Mouse (Mus musculus) MEL (cell line): ENCODE results near the gene Cab39. TPM values are rescaled to one million over a fixed set of nuclear protein-coding genes. Genes with fewer than 3 reads are reported as not detected.
A peak's percentile ranks its signal among the peaks of the same experiment; 100 is the strongest.

ENCODE experiments used
- DNase-seq: peaks from one replicate; pipeline ENCODE4 v3.0.0; 2011; ENCODE audit warnings: low read depth, low spot score
- H3K27ac ChIP-seq: 2 replicates; pipeline ENCODE4 v1.5.1; 2012; ENCODE audit warnings: low read depth, mild to moderate bottlenecking, control low read depth, low read length, moderate library complexity; ENCODE audit not compliant: control insufficient read depth
- H3K27me3 ChIP-seq, 2 experiments: fragments of 150-350 bp in 1 of 2; sonication (generic) in 1 of 2; 2 replicates each; pipeline ENCODE4 v1.6.1; 2012; ENCODE audit warnings: low read length in 2 of 2, mild to moderate bottlenecking in 2 of 2, improper control_type of control experiment in 1 of 2, moderate library complexity in 1 of 2; ENCODE audit not compliant: insufficient read depth in 2 of 2, control insufficient read depth in 1 of 2
- H3K36me3 ChIP-seq, 2 experiments: 2 replicates each; pipeline ENCODE4 v1.6.1; 2012 to 2014; ENCODE audit warnings: low read length in 2 of 2, improper control_type of control experiment in 1 of 2, inconsistent platforms in 1 of 2, mild to moderate bottlenecking in 1 of 2; ENCODE audit not compliant: insufficient read depth in 2 of 2, control insufficient read depth in 1 of 2
- H3K4me1 ChIP-seq, 2 experiments: fragments of 150-350 bp in 1 of 2; sonication (generic) in 1 of 2; 2 replicates each; pipeline ENCODE4 v1.6.1; 2012; ENCODE audit warnings: low read length in 2 of 2, improper control_type of control experiment in 1 of 2, mild to moderate bottlenecking in 1 of 2; ENCODE audit not compliant: insufficient read depth in 2 of 2, control insufficient read depth in 1 of 2
- H3K4me3 ChIP-seq, 2 experiments: fragments of 150-350 bp in 1 of 2; sonication (generic) in 1 of 2; 2 replicates each; pipeline ENCODE4 v1.5.1; 2012; ENCODE audit warnings: low read depth in 2 of 2, low read length in 2 of 2, mild to moderate bottlenecking in 2 of 2, moderate library complexity in 2 of 2, control low read depth in 1 of 2, improper control_type of control experiment in 1 of 2; ENCODE audit not compliant: control insufficient read depth in 1 of 2, insufficient read depth in 1 of 2
- H3K79me2 ChIP-seq: 2 replicates; pipeline ENCODE4 v1.6.1; 2012; ENCODE audit warnings: mild to moderate bottlenecking, low read length, moderate library complexity; ENCODE audit not compliant: control insufficient read depth, poor library complexity, insufficient read depth
- H3K9ac ChIP-seq: 2 replicates; pipeline ENCODE4 v1.6.1; 2012; ENCODE audit warnings: low read depth, mild to moderate bottlenecking, control low read depth, low read length, moderate library complexity; ENCODE audit not compliant: control insufficient read depth, poor library complexity, severe bottlenecking
- H3K9me3 ChIP-seq: fragments of 150-350 bp; sonication (generic); replicated peaks from 2 replicates; pipeline ENCODE4 v1.6.1; 2012; ENCODE audit warnings: mild to moderate bottlenecking, low read length, improper control_type of control experiment, moderate library complexity; ENCODE audit not compliant: insufficient read depth
- BHLHE40 ChIP-seq: IDR thresholded peaks from 2 replicates; pipeline ENCODE4 v1.6.1; 2012; ENCODE audit warnings: low read depth, mild to moderate bottlenecking, inconsistent platforms, low read length, improper control_type of control experiment, borderline replicate concordance
- CHD1 ChIP-seq: IDR thresholded peaks from 2 replicates; pipeline ENCODE4 v1.6.1; 2012; ENCODE audit warnings: low read depth, mild to moderate bottlenecking, inconsistent platforms, low read length, improper control_type of control experiment
- CHD2 ChIP-seq: IDR thresholded peaks from 2 replicates; pipeline ENCODE4 v1.6.1; 2011; ENCODE audit warnings: low read length, improper control_type of control experiment
- ELF1 ChIP-seq: IDR thresholded peaks from 2 replicates; pipeline ENCODE4 v1.6.1; 2014; ENCODE audit warnings: low read depth, mild to moderate bottlenecking, inconsistent platforms, low read length, improper control_type of control experiment, moderate library complexity
- EP300 ChIP-seq, 2 experiments: IDR thresholded peaks; 2 replicates each; pipeline ENCODE4 v1.6.1; 2011; ENCODE audit warnings: improper control_type of control experiment in 2 of 2, low read length in 2 of 2, low read depth in 1 of 2, mild to moderate bottlenecking in 1 of 2
- ETS1 ChIP-seq: IDR thresholded peaks from 2 replicates; pipeline ENCODE4 v1.6.1; 2012; ENCODE audit warnings: low read depth, mild to moderate bottlenecking, inconsistent platforms, low read length, improper control_type of control experiment, moderate library complexity
- HCFC1 ChIP-seq: IDR thresholded peaks from 2 replicates; pipeline ENCODE4 v1.6.1; 2012; ENCODE audit warnings: low read depth, mild to moderate bottlenecking, inconsistent platforms, low read length, improper control_type of control experiment, moderate library complexity
- JUND ChIP-seq: IDR thresholded peaks from 2 replicates; pipeline ENCODE4 v1.6.1; 2011; ENCODE audit warnings: low read depth, mild to moderate bottlenecking, improper control_type of control experiment, low read length
- MAFK ChIP-seq: IDR thresholded peaks from 2 replicates; pipeline ENCODE4 v1.6.1; 2011; ENCODE audit warnings: low read depth, mild to moderate bottlenecking, low read length, improper control_type of control experiment, borderline replicate concordance
- MAX ChIP-seq: IDR thresholded peaks from 2 replicates; pipeline ENCODE4 v1.6.1; 2011; ENCODE audit warnings: low read length, improper control_type of control experiment
- MAZ ChIP-seq: IDR thresholded peaks from 2 replicates; pipeline ENCODE4 v1.6.1; 2012; ENCODE audit warnings: low read depth, mild to moderate bottlenecking, inconsistent platforms, low read length, improper control_type of control experiment
- MXI1 ChIP-seq: IDR thresholded peaks from 2 replicates; pipeline ENCODE4 v1.6.1; 2011; ENCODE audit warnings: mild to moderate bottlenecking, low read depth, low read length, improper control_type of control experiment
- MYB ChIP-seq: IDR thresholded peaks from 2 replicates; pipeline ENCODE4 v1.6.1; 2011; ENCODE audit warnings: mild to moderate bottlenecking, low read depth, low read length, improper control_type of control experiment
- MYC ChIP-seq: IDR thresholded peaks from 2 replicates; pipeline ENCODE4 v1.6.1; 2011; ENCODE audit warnings: low read depth, mild to moderate bottlenecking, low read length, improper control_type of control experiment, moderate library complexity
- NELFE ChIP-seq: IDR thresholded peaks from 2 replicates; pipeline ENCODE4 v1.6.1; 2011; ENCODE audit warnings: low read depth, low read length, improper control_type of control experiment
- NRF1 ChIP-seq: IDR thresholded peaks from 2 replicates; pipeline ENCODE4 v1.6.1; 2014; ENCODE audit warnings: low read depth, mild to moderate bottlenecking, inconsistent platforms, low read length, improper control_type of control experiment, moderate library complexity; ENCODE audit not compliant: poor library complexity, insufficient read depth, severe bottlenecking
- POLR2A ChIP-seq, 2 experiments: IDR thresholded peaks; 2 replicates each; pipeline ENCODE4 v1.6.1; 2011 to 2012; ENCODE audit warnings: low read length in 2 of 2, mild to moderate bottlenecking in 2 of 2, control low read depth in 1 of 2, improper control_type of control experiment in 1 of 2, low read depth in 1 of 2, moderate library complexity in 1 of 2; ENCODE audit not compliant: control insufficient read depth in 1 of 2, insufficient read depth in 1 of 2, poor library complexity in 1 of 2
- POLR2AphosphoS2 ChIP-seq: IDR thresholded peaks from 2 replicates; pipeline ENCODE4 v1.6.1; 2011; ENCODE audit warnings: low read length, improper control_type of control experiment
- POLR2AphosphoS5 ChIP-seq: IDR thresholded peaks from 2 replicates; pipeline ENCODE4 v1.6.1; 2012; ENCODE audit warnings: low read depth, borderline replicate concordance, mild to moderate bottlenecking, inconsistent platforms, low read length, moderate library complexity, mixed read lengths
- RAD21 ChIP-seq: IDR thresholded peaks from 2 replicates; pipeline ENCODE4 v1.6.1; 2011; ENCODE audit warnings: mild to moderate bottlenecking, low read depth, low read length, improper control_type of control experiment
- SIN3A ChIP-seq: IDR thresholded peaks from 2 replicates; pipeline ENCODE4 v1.6.1; 2012; ENCODE audit warnings: low read length, improper control_type of control experiment, inconsistent platforms
- SMC3 ChIP-seq: IDR thresholded peaks from 2 replicates; pipeline ENCODE4 v1.6.1; 2011; ENCODE audit warnings: low read depth, low read length, improper control_type of control experiment
- TAL1 ChIP-seq: IDR thresholded peaks from 2 replicates; pipeline ENCODE4 v1.6.1; 2012; ENCODE audit warnings: mild to moderate bottlenecking, inconsistent platforms, low read length, moderate library complexity, mixed read lengths
- TBP ChIP-seq: IDR thresholded peaks from 2 replicates; pipeline ENCODE4 v1.8.0; 2011; ENCODE audit warnings: low read depth, low read length, improper control_type of control experiment
- USF1 ChIP-seq: IDR thresholded peaks from 2 replicates; pipeline ENCODE4 v1.6.1; 2014; ENCODE audit warnings: low read depth, mild to moderate bottlenecking, inconsistent platforms, low read length, improper control_type of control experiment, moderate library complexity
- USF2 ChIP-seq, 2 experiments: IDR thresholded peaks; 2 replicates each; pipeline ENCODE4 v1.6.1; 2011 to 2012; ENCODE audit warnings: improper control_type of control experiment in 2 of 2, low read length in 2 of 2, borderline replicate concordance in 1 of 2, inconsistent platforms in 1 of 2, low read depth in 1 of 2, mild to moderate bottlenecking in 1 of 2; ENCODE audit not compliant: insufficient read depth in 1 of 2
- ZC3H11A ChIP-seq: IDR thresholded peaks from 2 replicates; pipeline ENCODE4 v1.6.1; 2012; ENCODE audit warnings: low read depth, mild to moderate bottlenecking, inconsistent platforms, low read length, improper control_type of control experiment
- ZMIZ1 ChIP-seq: IDR thresholded peaks from 2 replicates; pipeline ENCODE4 v1.6.1; 2012; ENCODE audit warnings: low read depth, mild to moderate bottlenecking, inconsistent platforms, low read length, improper control_type of control experiment, moderate library complexity
- ZNF384 ChIP-seq: IDR thresholded peaks from 2 replicates; pipeline ENCODE4 v1.6.1; 2012; ENCODE audit warnings: low read depth, mild to moderate bottlenecking, inconsistent platforms, low read length, improper control_type of control experiment
- polyA plus RNA-seq, 2 experiments: library from polyadenylated mRNA; stranded (reverse) in 1 of 2; unstranded in 1 of 2; fragments of >175 nt in 1 of 2; fragments of >200 nt in 1 of 2; gene quantifications; 2 replicates each; pipeline versions ENCODE4 v1.2.1 to v1.2.4; 2012; ENCODE audit warnings: low replicate concordance in 2 of 2, low read depth in 1 of 2; ENCODE audit not compliant: insufficient read length in 2 of 2, insufficient read depth in 1 of 2, missing spikeins in 1 of 2
- total RNA-seq: library from RNA; depleted of rRNA; stranded (reverse); fragments of 300-350 nt; gene quantifications from 2 replicates; pipeline ENCODE4 v1.2.3, GENCODE M21; 2012

Gene Cab39
- total and polyA plus RNA-seq, 3 experiments: 66.5 to 144 (median 68.7) TPM

- Histone ChIP-seq H3K9me3 (no peaks in the 10 kb centered on the region), H3K36me3 (peaks cover 0 to 17% of the 10 kb centered on the region in 2 experiments; a peak in 2 of 4 replicates), H3K27me3 (no peaks in the 10 kb centered on the region), H3K27ac (peak overlapping the region; percentile 57), H3K9ac (no peak overlapping the region), H3K4me3 (no peak overlapping the region; a peak in 1 of 4 replicates), H3K4me1 (peaks cover 13 to 23% of the 10 kb centered on the region in 2 experiments), H3K79me2 (no peaks in the 10 kb centered on the region)
- TF ChIP-seq HCFC1 (no peak), MAX (no peak)
- no peak for DNase-seq
Measured at GRCm38 (mm10) chr1:85779012-85779411, 14.2 kb upstream of the Cab39 start.

- H3K4me1 ChIP-seq: peaks cover 13 to 23% of the 10 kb centered on the region in 2 experiments
- peak overlapping the region in 1 of 2 experiments; percentile 59; a peak in 2 of 4 replicates for H3K4me3 ChIP-seq
- no peaks in the 10 kb centered on the region for H3K79me2 ChIP-seq
- no peaks in the 10 kb centered on the region for H3K9me3 ChIP-seq
- peak overlapping the region; percentile 57 for H3K27ac ChIP-seq
- peaks cover 0 to 17% of the 10 kb centered on the region in 2 experiments; a peak in 2 of 4 replicates for H3K36me3 ChIP-seq
- H3K27me3 ChIP-seq: no peaks in the 10 kb centered on the region
- H3K9ac ChIP-seq: 0 out of 2 replicates have a peak overlapping the region, but pooled peaks have one; percentile 26
- DNase-seq: peak; percentile 83
- no peak for TF ChIP-seq SMC3
- no peak for TF ChIP-seq USF2 (IDR thresholded peaks at IDR 0.05; ENCODE audit: borderline replicate concordance in 1 of 2, insufficient read depth in 1 of 2, low read depth in 1 of 2, low read length in 2 of 2)
- TF ChIP-seq USF1: no peak
- 0 out of 2 replicates have a peak, but pooled peaks have one; percentile 54 for TF ChIP-seq SIN3A
- no peak for TF ChIP-seq ELF1
- no peak for TF ChIP-seq MYC
- no peak for TF ChIP-seq CHD1
- peak; percentile 60; the same call in 1 of the 2 replicates for TF ChIP-seq ZMIZ1
- TF ChIP-seq RAD21: no peak
- TF ChIP-seq MAZ: no peak
- TF ChIP-seq MYB: peak; percentile 30; the same call in 1 of the 2 replicates
- TF ChIP-seq MAFK: 0 out of 2 replicates have a peak, but pooled peaks have one; percentile 21
- peak; percentile 36; the same call in 1 of the 2 replicates for TF ChIP-seq ETS1
- no peak for TF ChIP-seq TBP
- TF ChIP-seq EP300 (IDR thresholded peaks at IDR 0.05; ENCODE audit: low read depth in 1 of 2, low read length in 2 of 2): peak in 1 of 2 experiments; percentile 48; a peak in 2 of 4 replicates
- TF ChIP-seq ZNF384: no peak
- TF ChIP-seq JUND: no peak
- peak in 1 of 2 experiments; percentile 46; a peak in 1 of 4 replicates for TF ChIP-seq POLR2A (IDR thresholded peaks at IDR 0.05; ENCODE audit: control insufficient read depth in 1 of 2, insufficient read depth in 1 of 2, low read depth in 1 of 2, low read length in 2 of 2, poor library complexity in 1 of 2)
- no peak for TF ChIP-seq CHD2
- TF ChIP-seq BHLHE40: no peak
- peak; percentile 33; the same call in 1 of the 2 replicates for TF ChIP-seq MAX
- TF ChIP-seq HCFC1: no peak
- no peak for TF ChIP-seq ZC3H11A
- TF ChIP-seq NELFE: peak; percentile 25; the same call in 1 of the 2 replicates
- TF ChIP-seq NRF1: no peak
- no peak for TF ChIP-seq POLR2AphosphoS2
- no peak for TF ChIP-seq POLR2AphosphoS5
- TF ChIP-seq MXI1: peak; percentile 2; the same call in 1 of the 2 replicates
- TF ChIP-seq TAL1: no peak
Measured at GRCm38 (mm10) chr1:85779428-85780180, 13.6 kb upstream of the Cab39 start.
